Mouse (Mus musculus): ENCODE data around the gene Garnl3. TPM values are rescaled to one million over a fixed set of nuclear protein-coding genes. Genes with fewer than 3 reads are reported as not detected.

The Garnl3 gene
- total RNA-seq, 1 experiment = 8.5 TPM

DNA sequence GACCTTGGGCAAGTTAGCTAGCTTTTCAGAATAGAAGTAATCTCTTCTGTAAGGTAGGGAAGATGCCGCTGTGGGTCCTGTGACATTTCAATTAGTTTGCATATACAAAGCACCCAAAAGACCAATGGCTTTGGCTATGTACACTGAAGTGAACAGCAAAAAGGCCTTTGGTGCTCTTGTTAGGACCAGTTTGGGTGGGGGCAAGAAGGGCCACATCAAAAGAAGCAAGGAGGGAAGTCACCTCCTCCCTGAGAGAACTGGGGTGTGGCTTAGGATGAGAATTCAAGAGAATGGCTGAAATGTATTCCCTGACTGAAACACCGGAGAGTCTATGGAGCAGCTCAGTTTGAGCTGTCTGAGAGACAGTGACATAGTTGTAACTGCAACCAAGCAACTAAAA, 56.5 kb downstream of the Garnl3 start:
- no peak overlapping the region for H3K27ac ChIP-seq (ENCODE audit: insufficient read depth, low read depth, low read length, poor library complexity, severe bottlenecking)
- H3K9me3 ChIP-seq (ENCODE audit: control insufficient read depth, insufficient read depth, low read depth, low read length) = no peaks in the 10 kb centered on the region
- H3K36me3 ChIP-seq (ENCODE audit: control insufficient read depth, insufficient read depth, low read length, poor library complexity, severe bottlenecking) = peaks cover 2% of the 10 kb centered on the region; the same call in 1 of the 2 replicates
- TF ChIP-seq CHD2 (IDR thresholded peaks at IDR 0.05; ENCODE audit: low read depth, low read length) (no peak), ZNF384 (IDR thresholded peaks at IDR 0.05; ENCODE audit: low read depth, low read length) (no peak), HCFC1 (IDR thresholded peaks at IDR 0.05; ENCODE audit: borderline replicate concordance, insufficient read depth, low read length) (no peak), MAFK (IDR thresholded peaks at IDR 0.05; ENCODE audit: insufficient read depth, low read depth, low read length) (no peak), ZC3H11A (IDR thresholded peaks at IDR 0.05; ENCODE audit: borderline replicate concordance, low read depth, low read length) (no peak)
- H3K4me3 ChIP-seq (ENCODE audit: insufficient read depth in 1 of 2, low read depth in 1 of 2, low read length in 2 of 2, poor library complexity in 1 of 2, severe bottlenecking in 1 of 2) = no peak overlapping the region
- peak; percentile 67 for DNase-seq (ENCODE audit: low read depth, low spot score)
- in situ Hi-C loops (cut with MboI; ENCODE audit: low sequenced_read_pairs in 2 of 2, unreplicated experiment in 2 of 2) = no loop called here
- H3K9ac ChIP-seq (ENCODE audit: insufficient read depth, low read depth, low read length, poor library complexity, severe bottlenecking) = no peak overlapping the region
- H3K4me1 ChIP-seq (ENCODE audit: control insufficient read depth in 2 of 2, insufficient read depth in 2 of 2, low read length in 2 of 2, poor library complexity in 1 of 2) = 0 out of 4 replicates have a peak, but pooled peaks cover 0 to 3% of the 10 kb centered on the region in 2 experiments

DNA sequence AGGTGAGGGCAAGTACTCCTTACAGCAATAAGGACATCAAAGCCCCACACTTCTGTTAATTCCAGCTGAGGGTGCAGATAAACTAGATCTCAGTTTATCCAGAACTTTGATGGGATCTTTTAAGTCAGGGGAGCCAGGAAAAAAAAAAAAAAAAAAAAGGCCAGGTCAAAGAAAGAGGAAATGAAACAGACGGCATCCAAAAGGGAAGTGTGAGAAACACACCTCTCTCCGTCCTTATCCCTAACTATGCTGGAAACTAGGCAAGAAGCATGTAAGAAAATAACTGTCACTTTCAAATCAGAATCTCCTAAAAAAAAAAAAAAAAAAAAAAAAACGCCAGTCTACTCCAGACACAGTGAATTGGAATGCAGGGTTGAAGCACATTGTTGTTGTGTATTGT, 57.3 kb downstream of the Garnl3 start:
- H3K4me1 ChIP-seq (ENCODE audit: control insufficient read depth in 2 of 2, insufficient read depth in 2 of 2, low read length in 2 of 2, poor library complexity in 1 of 2) = 0 out of 4 replicates have a peak, but pooled peaks cover 0 to 3% of the 10 kb centered on the region in 2 experiments
- no peak for TF ChIP-seq ZC3H11A (IDR thresholded peaks at IDR 0.05; ENCODE audit: borderline replicate concordance, low read depth, low read length)
- no peak for TF ChIP-seq CHD2 (IDR thresholded peaks at IDR 0.05; ENCODE audit: low read depth, low read length)
- TF ChIP-seq ZNF384 (IDR thresholded peaks at IDR 0.05; ENCODE audit: low read depth, low read length) = peak; percentile 58; the same call in 1 of the 2 replicates
- no peak overlapping the region for H3K9ac ChIP-seq (ENCODE audit: insufficient read depth, low read depth, low read length, poor library complexity, severe bottlenecking)
- H3K36me3 ChIP-seq (ENCODE audit: control insufficient read depth, insufficient read depth, low read length, poor library complexity, severe bottlenecking) = peaks cover 2% of the 10 kb centered on the region; the same call in 1 of the 2 replicates
- no peak for DNase-seq (ENCODE audit: low read depth, low spot score)
- H3K27ac ChIP-seq (ENCODE audit: insufficient read depth, low read depth, low read length, poor library complexity, severe bottlenecking) = no peak overlapping the region
- no peaks in the 10 kb centered on the region for H3K9me3 ChIP-seq (ENCODE audit: control insufficient read depth, insufficient read depth, low read depth, low read length)
- in situ Hi-C loops (cut with MboI; ENCODE audit: low sequenced_read_pairs in 2 of 2, unreplicated experiment in 2 of 2) = no loop called here
- no peak overlapping the region for H3K4me3 ChIP-seq (ENCODE audit: insufficient read depth in 1 of 2, low read depth in 1 of 2, low read length in 2 of 2, poor library complexity in 1 of 2, severe bottlenecking in 1 of 2)

DNA sequence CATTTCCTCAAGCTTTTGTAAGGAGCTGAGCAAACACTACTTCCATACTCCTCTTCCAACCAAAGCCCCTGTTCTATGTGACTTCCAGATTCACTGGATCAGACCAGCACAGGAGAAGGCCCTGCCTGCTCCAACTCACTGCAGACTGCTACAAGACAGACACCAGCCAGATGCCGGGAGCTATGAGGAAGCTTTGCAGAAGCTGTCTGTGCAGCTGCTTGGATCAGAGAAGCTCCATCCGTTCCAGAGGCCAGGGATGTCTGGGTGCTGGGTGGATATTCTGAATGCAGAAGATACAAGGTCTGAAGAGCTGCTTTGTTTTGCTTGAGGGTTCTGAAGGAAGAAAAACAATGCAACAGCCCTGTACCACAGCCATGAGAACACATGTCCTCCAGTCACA, 59.1 kb downstream of the Garnl3 start:
- in situ Hi-C loops (cut with MboI; ENCODE audit: low sequenced_read_pairs in 2 of 2, unreplicated experiment in 2 of 2) = no loop called here
- Histone ChIP-seq H3K36me3 (ENCODE audit: control insufficient read depth, insufficient read depth, low read length, poor library complexity, severe bottlenecking) (peaks cover 2% of the 10 kb centered on the region; the same call in 1 of the 2 replicates), H3K4me1 (ENCODE audit: control insufficient read depth in 2 of 2, insufficient read depth in 2 of 2, low read length in 2 of 2, poor library complexity in 1 of 2) (0 out of 4 replicates have a peak, but pooled peaks cover 0 to 3% of the 10 kb centered on the region in 2 experiments), H3K9me3 (ENCODE audit: control insufficient read depth, insufficient read depth, low read depth, low read length) (no peaks in the 10 kb centered on the region), H3K27ac (ENCODE audit: insufficient read depth, low read depth, low read length, poor library complexity, severe bottlenecking) (no peak overlapping the region), H3K4me3 (ENCODE audit: insufficient read depth in 1 of 2, low read depth in 1 of 2, low read length in 2 of 2, poor library complexity in 1 of 2, severe bottlenecking in 1 of 2) (no peak overlapping the region), H3K9ac (ENCODE audit: insufficient read depth, low read depth, low read length, poor library complexity, severe bottlenecking) (no peak overlapping the region)
- TF ChIP-seq MAFK (IDR thresholded peaks at IDR 0.05; ENCODE audit: insufficient read depth, low read depth, low read length) (no peak), ZNF384 (IDR thresholded peaks at IDR 0.05; ENCODE audit: low read depth, low read length) (no peak)
- no peak for DNase-seq (ENCODE audit: low read depth, low spot score)

DNA sequence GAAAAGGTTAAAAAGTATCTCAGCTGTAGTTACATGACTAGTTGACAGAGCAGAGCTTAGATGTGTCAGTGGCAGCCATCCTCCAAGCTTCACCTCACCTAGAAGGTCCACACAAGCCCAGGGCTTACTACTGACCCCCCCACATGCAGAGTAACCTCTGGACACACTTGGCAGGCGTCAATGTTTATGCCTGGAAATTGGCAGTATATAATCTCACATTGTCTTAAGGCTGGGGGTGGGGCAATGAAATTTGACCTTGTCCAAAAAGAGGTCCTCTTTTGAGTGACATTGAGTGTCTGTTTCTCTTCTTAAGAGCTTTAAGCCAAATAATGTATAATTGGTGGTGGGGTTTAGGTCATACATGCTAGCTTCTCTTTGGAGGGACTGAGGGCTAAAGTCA, 65.8 kb downstream of the Garnl3 start:
- DNase-seq (ENCODE audit: low read depth, low spot score) = no peak
- Histone ChIP-seq H3K4me1 (ENCODE audit: control insufficient read depth in 2 of 2, insufficient read depth in 2 of 2, low read length in 2 of 2, poor library complexity in 1 of 2) (no peaks in the 10 kb centered on the region), H3K4me3 (ENCODE audit: insufficient read depth in 1 of 2, low read depth in 1 of 2, low read length in 2 of 2, poor library complexity in 1 of 2, severe bottlenecking in 1 of 2) (no peak overlapping the region), H3K36me3 (ENCODE audit: control insufficient read depth, insufficient read depth, low read length, poor library complexity, severe bottlenecking) (no peaks in the 10 kb centered on the region), H3K9me3 (ENCODE audit: control insufficient read depth, insufficient read depth, low read depth, low read length) (no peaks in the 10 kb centered on the region), H3K9ac (ENCODE audit: insufficient read depth, low read depth, low read length, poor library complexity, severe bottlenecking) (no peak overlapping the region), H3K27ac (ENCODE audit: insufficient read depth, low read depth, low read length, poor library complexity, severe bottlenecking) (no peak overlapping the region)
- in situ Hi-C loops (cut with MboI; ENCODE audit: low sequenced_read_pairs in 2 of 2, unreplicated experiment in 2 of 2) = no loop called here
- TF ChIP-seq MAFK (IDR thresholded peaks at IDR 0.05; ENCODE audit: insufficient read depth, low read depth, low read length) = no peak
- TF ChIP-seq ZNF384 (IDR thresholded peaks at IDR 0.05; ENCODE audit: low read depth, low read length) = no peak
- no peak for TF ChIP-seq HCFC1 (IDR thresholded peaks at IDR 0.05; ENCODE audit: borderline replicate concordance, insufficient read depth, low read length)
- TF ChIP-seq CHD2 (IDR thresholded peaks at IDR 0.05; ENCODE audit: low read depth, low read length) = no peak
- no peak for TF ChIP-seq ZC3H11A (IDR thresholded peaks at IDR 0.05; ENCODE audit: borderline replicate concordance, low read depth, low read length)

DNA sequence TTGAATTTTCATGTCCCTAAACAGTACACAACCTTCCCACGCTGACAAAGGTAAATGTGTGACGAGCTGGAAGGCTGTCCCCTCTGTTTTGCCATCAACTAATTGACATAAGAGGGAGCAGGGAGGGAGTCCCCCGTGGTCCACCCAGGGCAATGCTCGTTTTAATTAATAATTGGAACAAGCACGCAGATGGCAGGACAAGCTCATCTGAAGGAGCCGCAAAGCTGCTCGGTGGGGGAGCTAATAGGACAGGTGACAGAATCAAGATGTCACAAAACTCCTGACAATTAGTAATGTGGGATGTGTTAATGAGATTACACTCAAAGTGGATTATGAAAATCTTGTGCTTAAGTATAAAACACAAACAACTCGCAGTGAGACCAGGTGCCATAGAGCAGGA, 68.7 kb downstream of the Garnl3 start:
- in situ Hi-C loops (cut with MboI; ENCODE audit: low sequenced_read_pairs in 2 of 2, unreplicated experiment in 2 of 2) = no loop called here

More for the DNA sequence above, 68.7 kb downstream of the Garnl3 start:
- Histone ChIP-seq H3K36me3 (ENCODE audit: control insufficient read depth, insufficient read depth, low read length, poor library complexity, severe bottlenecking) (no peaks in the 10 kb centered on the region), H3K27ac (ENCODE audit: insufficient read depth, low read depth, low read length, poor library complexity, severe bottlenecking) (no peak overlapping the region), H3K4me1 (ENCODE audit: control insufficient read depth in 2 of 2, insufficient read depth in 2 of 2, low read length in 2 of 2, poor library complexity in 1 of 2) (no peaks in the 10 kb centered on the region), H3K4me3 (ENCODE audit: insufficient read depth in 1 of 2, low read depth in 1 of 2, low read length in 2 of 2, poor library complexity in 1 of 2, severe bottlenecking in 1 of 2) (no peak overlapping the region), H3K9ac (ENCODE audit: insufficient read depth, low read depth, low read length, poor library complexity, severe bottlenecking) (no peak overlapping the region), H3K9me3 (ENCODE audit: control insufficient read depth, insufficient read depth, low read depth, low read length) (no peaks in the 10 kb centered on the region)
- no peak for DNase-seq (ENCODE audit: low read depth, low spot score)
- TF ChIP-seq ZC3H11A (IDR thresholded peaks at IDR 0.05; ENCODE audit: borderline replicate concordance, low read depth, low read length) = no peak
- TF ChIP-seq CHD2 (IDR thresholded peaks at IDR 0.05; ENCODE audit: low read depth, low read length) = no peak
- no peak for TF ChIP-seq HCFC1 (IDR thresholded peaks at IDR 0.05; ENCODE audit: borderline replicate concordance, insufficient read depth, low read length)
- no peak for TF ChIP-seq MAFK (IDR thresholded peaks at IDR 0.05; ENCODE audit: insufficient read depth, low read depth, low read length)
- no peak for TF ChIP-seq ZNF384 (IDR thresholded peaks at IDR 0.05; ENCODE audit: low read depth, low read length)

All from ES-E14 (cell line).